Mouse (Mus musculus) testis, adult 2 months (tissue): ENCODE data around the gene Clic1. TPM values are rescaled to one million over a fixed set of nuclear protein-coding genes. Genes with fewer than 3 reads are reported as not detected.

Source experiments
- H3K27ac ChIP-seq: fragments of 200-500 bp; 2 replicates; pipeline ENCODE4 v1.5.1; 2012; ENCODE audit warnings: low read depth, low read length; ENCODE audit not compliant: control insufficient read depth, insufficient read depth
- H3K27me3 ChIP-seq: fragments of 200-500 bp; 2 replicates; pipeline ENCODE4 v1.6.1; 2012; ENCODE audit warnings: mild to moderate bottlenecking, low read length, moderate library complexity; ENCODE audit not compliant: control insufficient read depth, insufficient read depth
- H3K36me3 ChIP-seq: fragments of 200-500 bp; 2 replicates; pipeline ENCODE4 v1.6.1; 2012; ENCODE audit warnings: mild to moderate bottlenecking, low read length; ENCODE audit not compliant: control insufficient read depth, insufficient read depth
- H3K4me1 ChIP-seq: fragments of 200-500 bp; 2 replicates; pipeline ENCODE4 v1.6.1; 2012; ENCODE audit warnings: low read length; ENCODE audit not compliant: control insufficient read depth, insufficient read depth
- H3K4me3 ChIP-seq: fragments of 200-500 bp; 2 replicates; pipeline ENCODE4 v1.5.1; 2012; ENCODE audit warnings: low read depth, mild to moderate bottlenecking, low read length, moderate library complexity, mixed read lengths; ENCODE audit not compliant: control insufficient read depth
- CTCF ChIP-seq: fragments of 200-500 bp; IDR thresholded peaks from 2 replicates; pipeline ENCODE4 v1.5.1; 2012; ENCODE audit warnings: low read depth, mild to moderate bottlenecking, inconsistent platforms, low read length, moderate library complexity; ENCODE audit not compliant: control insufficient read depth, insufficient read depth, insufficient replicate concordance
- POLR2A ChIP-seq: fragments of 200-500 bp; IDR thresholded peaks from 2 replicates; pipeline ENCODE4 v1.6.1; 2012; ENCODE audit warnings: low read depth, mild to moderate bottlenecking, inconsistent platforms, low read length, moderate library complexity; ENCODE audit not compliant: control insufficient read depth
- polyA plus RNA-seq: library from polyadenylated mRNA; depleted of rRNA; stranded (reverse); fragments of >200 nt; gene quantifications from 2 replicates; pipeline ENCODE4 v1.2.3, GENCODE M21; 2012

Gene Clic1
- polyA plus RNA-seq, 1 experiment: 24.1 TPM

DNA sequence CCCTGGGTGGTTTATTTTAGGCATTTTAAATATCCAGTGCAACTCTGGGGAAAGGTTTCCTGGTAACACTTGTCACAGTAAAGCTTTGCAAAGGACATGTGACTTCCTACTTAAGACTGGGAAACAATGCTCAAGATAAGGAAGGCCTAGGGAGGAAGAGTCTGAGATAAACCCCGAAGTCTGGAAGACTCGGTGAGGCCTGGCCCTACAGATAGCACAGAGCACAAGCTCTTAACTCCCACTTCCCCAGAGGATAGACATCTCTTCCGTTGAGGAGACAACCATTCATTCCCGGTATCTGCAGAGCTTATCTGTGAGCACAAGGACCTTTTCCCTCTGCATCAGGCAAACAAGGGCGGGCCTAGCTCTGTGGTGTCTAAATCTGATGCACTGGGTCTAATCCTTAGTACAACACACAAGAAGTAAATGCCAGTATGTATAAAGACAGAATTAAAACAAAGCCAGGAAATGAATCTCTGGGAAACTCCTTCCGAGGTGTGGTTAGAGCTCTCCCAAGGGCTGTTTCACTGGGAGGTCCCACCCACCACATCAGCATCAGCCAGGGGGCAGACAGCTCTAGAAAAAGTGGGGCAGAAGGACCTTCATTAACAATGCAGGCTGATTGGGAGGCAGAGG is 27.8 kb upstream of the Clic1 start:
- no peaks in the 10 kb centered on the region for H3K27me3 ChIP-seq
- H3K27ac ChIP-seq: no peak overlapping the region
- no peaks in the 10 kb centered on the region for H3K36me3 ChIP-seq
- H3K4me1 ChIP-seq: peaks cover 5% of the 10 kb centered on the region
- TF ChIP-seq POLR2A: no peak
- TF ChIP-seq CTCF: no peak
- no peak overlapping the region for H3K4me3 ChIP-seq

DNA sequence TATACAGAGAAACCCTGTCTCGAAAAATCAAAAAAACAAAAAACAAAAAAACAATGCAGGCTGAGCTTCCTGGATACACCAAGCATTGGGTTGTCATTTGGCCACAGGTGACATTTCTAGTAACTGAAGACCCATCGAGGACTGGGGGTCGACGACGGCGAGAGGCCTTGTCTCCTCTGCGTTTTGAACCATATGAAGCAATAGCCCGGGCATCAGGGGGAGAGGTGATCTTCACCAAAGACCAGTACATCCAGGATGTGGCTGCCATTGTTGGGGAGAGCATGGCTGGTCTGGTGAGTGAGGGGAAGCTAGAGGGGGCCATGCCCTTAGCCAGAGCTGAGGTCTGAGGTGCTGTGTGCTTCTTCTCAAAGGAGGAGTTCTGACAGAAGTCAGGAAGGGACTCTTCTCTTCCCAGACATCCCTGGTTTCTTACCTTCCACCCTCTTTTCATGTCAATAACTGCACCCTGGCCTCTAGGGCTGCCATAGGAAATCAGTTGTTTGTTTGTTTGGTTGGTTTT is 27.2 kb upstream of the Clic1 start:
- H3K27me3 ChIP-seq: no peaks in the 10 kb centered on the region
- no peaks in the 10 kb centered on the region for H3K36me3 ChIP-seq
- TF ChIP-seq POLR2A (no peak), CTCF (no peak)
- no peak overlapping the region for H3K27ac ChIP-seq
- no peak overlapping the region for H3K4me3 ChIP-seq
- H3K4me1 ChIP-seq: peaks cover 5% of the 10 kb centered on the region

DNA sequence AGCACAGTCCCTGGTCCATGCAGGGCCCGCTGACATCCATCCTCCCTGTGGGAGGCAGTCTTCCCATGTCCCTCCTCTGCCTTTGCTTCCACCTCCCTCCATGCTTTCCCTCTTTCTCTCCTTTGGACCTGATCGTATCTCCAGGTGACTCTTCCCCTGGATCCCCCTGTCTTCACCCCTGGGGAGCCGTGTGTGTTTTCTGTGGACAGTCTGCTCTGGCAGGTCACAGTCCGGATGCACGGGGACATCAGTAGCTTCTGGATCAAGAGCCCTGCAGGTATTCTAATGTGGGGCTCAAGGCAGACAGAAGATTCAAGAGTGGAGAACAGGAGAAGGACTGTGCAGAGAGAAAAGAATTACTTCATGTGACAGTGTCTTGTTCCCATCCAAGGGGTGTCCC is 26.5 kb upstream of the Clic1 start:
- Histone ChIP-seq H3K27ac (no peak overlapping the region), H3K4me3 (no peak overlapping the region), H3K27me3 (no peaks in the 10 kb centered on the region), H3K36me3 (no peaks in the 10 kb centered on the region), H3K4me1 (peaks cover 5% of the 10 kb centered on the region)
- no peak for TF ChIP-seq POLR2A
- no peak for TF ChIP-seq CTCF

DNA sequence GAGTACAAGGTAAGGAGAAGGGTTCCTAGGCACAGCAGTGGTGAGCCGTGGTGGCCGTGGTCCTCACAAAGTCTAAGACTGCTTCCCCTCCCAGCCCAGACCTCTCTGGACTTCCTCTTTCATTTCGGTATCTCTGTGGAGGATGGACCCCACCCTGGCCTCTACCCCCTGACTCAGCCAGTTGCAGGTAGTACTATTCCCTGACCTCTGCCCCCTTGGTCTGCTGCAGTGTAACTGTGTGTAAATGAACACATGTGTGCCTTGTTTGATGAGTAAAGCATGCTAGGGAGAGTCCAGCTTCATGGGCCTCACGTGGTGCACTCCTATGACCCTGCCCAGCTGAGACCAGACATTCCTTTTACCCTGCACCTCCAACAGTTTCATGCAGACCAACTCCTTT is 26.0 kb upstream of the Clic1 start:
- Histone ChIP-seq H3K4me1 (peaks cover 5% of the 10 kb centered on the region), H3K4me3 (no peak overlapping the region), H3K36me3 (no peaks in the 10 kb centered on the region), H3K27me3 (no peaks in the 10 kb centered on the region), H3K27ac (no peak overlapping the region)
- TF ChIP-seq POLR2A (no peak), CTCF (no peak)

DNA sequence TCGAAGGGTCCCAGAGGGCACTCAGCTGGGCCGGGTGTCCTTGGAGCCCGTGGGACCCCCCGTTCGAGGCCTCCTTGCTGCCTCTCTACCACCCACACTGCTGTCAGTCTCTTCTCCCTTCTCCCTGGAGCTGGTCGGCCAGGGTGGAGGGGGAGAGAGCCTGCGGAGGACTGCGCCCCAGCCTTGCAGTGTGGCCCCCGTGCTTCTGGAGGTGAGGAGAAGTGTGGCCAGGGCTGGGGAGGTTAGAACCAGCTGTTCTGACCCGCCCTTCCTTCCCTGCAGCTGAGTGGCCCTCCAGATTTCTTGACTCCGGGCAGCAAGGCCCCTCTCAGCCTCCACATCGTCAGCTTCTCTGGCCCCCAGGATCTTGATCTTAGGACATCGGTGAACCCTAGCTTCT is 25.5 kb upstream of the Clic1 start:
- H3K27me3 ChIP-seq: no peaks in the 10 kb centered on the region
- TF ChIP-seq POLR2A (no peak), CTCF (no peak)
- H3K4me3 ChIP-seq: no peak overlapping the region
- no peaks in the 10 kb centered on the region for H3K36me3 ChIP-seq
- peaks cover 5% of the 10 kb centered on the region for H3K4me1 ChIP-seq
- no peak overlapping the region for H3K27ac ChIP-seq

DNA sequence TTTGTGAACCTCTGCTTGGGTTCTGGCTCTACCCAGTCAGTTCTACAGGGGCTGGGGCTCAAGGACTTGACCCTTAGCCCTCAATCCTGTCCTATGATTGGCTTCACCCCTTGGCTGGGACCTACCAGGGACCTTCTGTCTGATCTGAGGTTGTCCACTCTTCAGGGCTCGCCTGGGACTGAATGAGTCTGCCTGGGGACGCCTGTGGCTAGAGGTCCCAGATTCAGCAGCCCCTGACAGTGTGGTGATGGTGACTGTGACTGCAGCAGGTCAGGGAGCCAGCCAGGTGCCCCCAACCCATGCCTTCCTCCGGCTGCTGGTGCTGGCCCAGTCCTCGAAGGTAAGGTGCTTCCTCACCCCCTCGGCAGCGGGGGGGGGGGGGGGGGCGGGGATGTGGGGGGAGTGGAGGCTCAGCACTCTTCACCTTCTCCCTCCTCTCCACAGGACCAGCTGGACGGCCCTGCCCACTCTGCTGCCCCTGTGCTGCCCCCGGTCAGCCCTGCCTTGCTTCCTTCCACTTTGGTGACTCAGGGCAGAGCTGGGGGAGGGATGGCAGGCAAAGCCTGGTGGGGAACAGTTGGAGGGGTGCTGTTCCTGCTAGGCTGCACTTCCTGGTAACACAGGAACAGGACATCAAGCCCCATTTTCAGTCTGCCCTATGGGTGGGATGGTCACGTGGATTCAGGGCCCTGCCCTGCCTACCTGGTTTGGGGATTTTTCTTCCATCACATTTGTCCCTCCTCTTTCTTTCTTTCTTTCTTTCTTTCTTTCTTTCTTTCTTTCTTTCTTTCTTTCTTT is 24.9 kb upstream of the Clic1 start:
- no peak overlapping the region for H3K4me3 ChIP-seq
- H3K27me3 ChIP-seq: no peaks in the 10 kb centered on the region
- H3K27ac ChIP-seq: no peak overlapping the region
- TF ChIP-seq CTCF (no peak), POLR2A (no peak)
- H3K4me1 ChIP-seq: peaks cover 5% of the 10 kb centered on the region
- no peaks in the 10 kb centered on the region for H3K36me3 ChIP-seq

DNA sequence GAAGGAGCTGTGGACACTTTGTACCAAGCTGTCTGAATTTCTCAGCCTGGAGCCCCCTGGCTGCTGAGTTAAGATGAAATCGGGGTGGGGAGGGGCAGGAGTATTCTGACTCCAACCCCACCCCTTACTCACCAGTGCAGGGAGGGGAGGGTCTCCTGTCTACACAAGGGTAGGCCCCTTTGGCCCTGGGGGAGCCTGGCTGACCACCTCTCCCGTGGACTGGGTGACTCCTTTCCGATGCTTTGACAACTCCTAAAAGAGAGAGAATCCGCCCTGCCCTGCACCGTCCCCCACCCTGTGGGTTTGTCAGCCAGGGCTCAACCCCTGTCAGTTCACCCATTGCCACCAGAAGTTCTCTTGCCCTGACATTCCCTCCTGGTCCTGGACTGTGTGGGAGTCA is 23.6 kb upstream of the Clic1 start:
- H3K27me3 ChIP-seq: no peaks in the 10 kb centered on the region
- H3K36me3 ChIP-seq: no peaks in the 10 kb centered on the region
- no peak for TF ChIP-seq POLR2A
- TF ChIP-seq CTCF: no peak
- H3K4me3 ChIP-seq: no peak overlapping the region
- H3K4me1 ChIP-seq: peaks cover 3% of the 10 kb centered on the region
- H3K27ac ChIP-seq: no peak overlapping the region
